Mouse (Mus musculus) midbrain, embryonic 13.5 days (tissue): ENCODE results near the gene Cntnap3. TPM values are rescaled to one million over a fixed set of nuclear protein-coding genes. Genes with fewer than 3 reads are reported as not detected.
A peak's percentile ranks its signal among the peaks of the same experiment; 100 is the strongest.
"Not testable (repeated sequence)": the region's sequence is repeated elsewhere in the genome, so short reads cannot be mapped to it uniquely, and the experiment has no call there.

Experiments
- ATAC-seq: fragments of 200-750 bp; cut with Nextera tagmentation; 2 replicates; pipeline ENCODE4 v1.8.0; 2017; ENCODE audit warnings: mild to moderate bottlenecking, moderate TSS enrichment, moderate library complexity
- H3K27ac ChIP-seq: fragments of 300-500 bp; sonication (generic); 2 replicates; pipeline ENCODE4 v1.5.1; 2015; ENCODE audit warnings: inconsistent platforms, mild to moderate bottlenecking, moderate library complexity
- H3K27me3 ChIP-seq: fragments of 300-500 bp; sonication (generic); 2 replicates; pipeline ENCODE4 v1.6.1; 2015; ENCODE audit warnings: mild to moderate bottlenecking, inconsistent platforms
- H3K36me3 ChIP-seq: fragments of 300-500 bp; sonication (generic); 2 replicates; pipeline ENCODE4 v1.6.1; 2015; ENCODE audit warnings: mild to moderate bottlenecking, inconsistent platforms
- H3K4me1 ChIP-seq: fragments of 300-500 bp; sonication (generic); replicated peaks from 2 replicates; pipeline ENCODE4 v1.6.1; 2015; ENCODE audit warnings: inconsistent platforms
- H3K4me2 ChIP-seq: fragments of 300-500 bp; sonication (generic); replicated peaks from 2 replicates; pipeline ENCODE4 v1.6.1; 2015; ENCODE audit warnings: moderate library complexity, mild to moderate bottlenecking, inconsistent platforms
- H3K4me3 ChIP-seq: fragments of 300-500 bp; sonication (generic); replicated peaks from 2 replicates; pipeline ENCODE4 v1.5.1; 2015; ENCODE audit warnings: mild to moderate bottlenecking, inconsistent platforms
- H3K9ac ChIP-seq: fragments of 300-500 bp; sonication (generic); replicated peaks from 2 replicates; pipeline ENCODE4 v1.6.1; 2015; ENCODE audit warnings: mild to moderate bottlenecking, inconsistent platforms
- H3K9me3 ChIP-seq: fragments of 300-500 bp; sonication (generic); 2 replicates; pipeline ENCODE4 v1.6.1; 2016; ENCODE audit warnings: mild to moderate bottlenecking, inconsistent platforms
- WGBS: fragments of 180-500 bp; shearing (Covaris S2); methylation state at CpG from one replicate; pipeline ENCODE4 v1.1.7; 2015; 5-methylcytosine and 5-hydroxymethylcytosine counted together
- polyA plus RNA-seq: library from polyadenylated mRNA; unstranded; fragments of >200 nt; fragmentation: Nextera tagmentation; extraction: Ambion mirVana; gene quantifications from 2 replicates; pipeline ENCODE4 v1.2.1, GENCODE M21; 2015

The Cntnap3 gene
- 0.19 and 0.30 TPM in 2 replicates for polyA plus RNA-seq

DNA sequence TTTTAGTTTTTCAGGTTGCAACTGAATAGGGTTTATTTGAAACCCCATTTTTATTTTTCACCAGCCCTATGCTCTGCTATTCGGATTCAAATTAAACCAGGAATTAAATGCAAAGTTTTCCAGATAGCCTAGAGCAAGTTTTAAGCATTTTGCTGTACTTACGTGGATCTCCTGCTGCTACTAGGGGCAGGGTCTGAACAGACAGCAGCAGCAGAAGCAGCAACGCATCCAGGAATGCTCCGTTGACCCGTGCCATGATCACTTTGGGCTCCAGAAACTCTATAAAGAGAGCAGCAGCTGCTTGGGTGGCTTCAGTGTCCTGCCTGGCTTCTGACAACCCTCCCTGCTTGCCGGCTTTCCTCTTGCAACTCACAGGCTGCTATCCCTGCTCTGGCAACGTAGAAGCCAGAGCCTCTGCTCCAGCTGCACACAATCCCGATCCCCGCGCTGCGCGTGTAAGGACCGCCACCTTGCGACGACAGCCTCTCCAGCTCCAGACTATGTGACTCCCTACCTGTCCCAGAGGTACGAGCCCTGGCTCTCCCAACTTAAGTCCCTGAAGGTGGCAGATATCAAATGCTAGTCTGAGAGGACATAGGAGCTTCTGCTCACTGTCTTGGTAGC is at the start of gene Cntnap3:
TSS of gene Cntnap3 (minus strand) at position 371 of the 624 bp plus-strand sequence.
- H3K9me3 ChIP-seq: no peaks in the 10 kb centered on the region
- H3K4me1 ChIP-seq: no peaks in the 10 kb centered on the region; the same call in 1 of the 2 replicates
- peaks cover 6% of the 10 kb centered on the region; the same call in 1 of the 2 replicates for H3K27me3 ChIP-seq
- H3K36me3 ChIP-seq: no peaks in the 10 kb centered on the region
- H3K4me3 ChIP-seq: peak within 1 kb of the TSS; percentile 27
- H3K4me2 ChIP-seq: peak within 1 kb of the TSS; percentile 51
- ATAC-seq: peak; percentile 91
- no peak within 1 kb of the TSS for H3K27ac ChIP-seq
- WGBS: 6% methylated on average over 16 of the region's 16 CpGs
- H3K9ac ChIP-seq: peak within 1 kb of the TSS; percentile 48; the same call in 1 of the 2 replicates

DNA sequence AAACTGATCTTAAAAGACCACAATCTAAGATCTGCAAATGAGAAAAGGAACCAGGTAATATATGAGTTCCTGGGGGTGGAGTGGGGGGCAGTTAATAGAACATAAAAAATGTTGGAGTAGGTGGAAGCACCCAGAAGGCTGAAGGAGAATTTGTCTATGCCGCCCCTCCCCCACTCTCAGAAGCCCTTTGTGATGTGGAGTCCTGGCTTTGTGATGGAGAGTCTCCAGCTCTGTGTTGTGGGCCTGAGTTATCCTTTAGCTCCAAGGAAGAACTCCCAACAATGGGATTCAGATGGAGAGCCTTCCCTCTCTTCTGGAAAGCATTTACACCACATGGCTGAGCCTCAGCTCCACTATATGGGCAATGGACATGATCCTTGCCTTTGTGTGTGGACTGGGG is 13.4 kb upstream of the Cntnap3 start, which contains the start of gene Spata31:
TSS of gene Spata31 (plus strand) at position 216 of the 400 bp plus-strand sequence.
- Histone ChIP-seq H3K4me2 (no peak within 1 kb of the TSS), H3K4me1 (no peaks in the 10 kb centered on the region), H3K27me3 (no peaks in the 10 kb centered on the region), H3K36me3 (no peaks in the 10 kb centered on the region), H3K9me3 (no peaks in the 10 kb centered on the region), H3K9ac (no peak within 1 kb of the TSS), H3K27ac (no peak within 1 kb of the TSS), H3K4me3 (no peak within 1 kb of the TSS)
- ATAC-seq: no peak
- 79% methylated on average over 1 of the region's 1 CpGs for WGBS

DNA sequence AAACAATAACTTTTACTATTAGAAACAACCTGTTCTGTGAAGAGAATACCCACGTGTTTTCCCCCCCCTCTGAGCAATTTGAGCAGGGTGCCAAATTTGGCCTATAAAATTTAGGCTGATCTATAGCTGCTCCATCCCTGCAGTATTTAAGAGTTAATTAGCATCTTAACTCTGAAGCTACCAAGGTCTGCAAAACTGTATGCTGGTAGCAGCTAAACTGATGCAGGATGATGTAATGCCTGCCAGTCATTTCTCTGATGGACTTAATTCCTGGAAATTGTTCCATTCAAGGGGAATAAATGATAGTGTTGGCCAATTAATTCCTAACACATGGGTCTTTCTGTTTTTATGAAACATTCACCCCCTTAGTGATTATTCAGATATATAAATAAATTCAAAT is 623 bp downstream of the Cntnap3 start:
- H3K27me3 ChIP-seq: peaks cover under 1% of the 10 kb centered on the region; the same call in 1 of the 2 replicates
- no peaks in the 10 kb centered on the region; the same call in 1 of the 2 replicates for H3K4me1 ChIP-seq
- H3K36me3 ChIP-seq: no peaks in the 10 kb centered on the region
- no peak overlapping the region for H3K9ac ChIP-seq
- no peak overlapping the region for H3K27ac ChIP-seq
- ATAC-seq: no peak
- no peak overlapping the region for H3K4me3 ChIP-seq
- 39% methylated on average over 1 of the region's 1 CpGs for WGBS
- H3K4me2 ChIP-seq: no peak overlapping the region
- no peaks in the 10 kb centered on the region for H3K9me3 ChIP-seq

DNA sequence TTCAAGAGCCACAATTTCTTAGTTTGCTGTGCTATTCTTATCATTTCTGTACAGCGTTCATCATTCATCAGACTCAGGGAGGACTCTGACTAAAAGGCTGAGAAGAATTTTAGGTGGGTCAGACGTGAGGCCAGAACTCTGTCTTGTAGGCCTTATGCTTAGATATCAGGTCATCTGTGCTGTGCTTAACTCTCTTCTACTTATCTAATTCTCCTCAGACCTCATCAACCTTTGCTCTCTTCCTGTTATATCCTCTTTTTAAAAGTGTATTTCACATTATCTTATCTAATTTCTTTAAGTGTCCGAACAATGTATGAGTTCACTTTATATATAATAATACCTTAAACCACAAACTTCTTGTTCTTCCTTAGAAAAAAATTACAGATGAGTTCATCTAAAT is 38.4 kb downstream of the Cntnap3 start:
- ATAC-seq: no peak
- no peaks in the 10 kb centered on the region for H3K36me3 ChIP-seq
- H3K9ac ChIP-seq: no peak overlapping the region

DNA sequence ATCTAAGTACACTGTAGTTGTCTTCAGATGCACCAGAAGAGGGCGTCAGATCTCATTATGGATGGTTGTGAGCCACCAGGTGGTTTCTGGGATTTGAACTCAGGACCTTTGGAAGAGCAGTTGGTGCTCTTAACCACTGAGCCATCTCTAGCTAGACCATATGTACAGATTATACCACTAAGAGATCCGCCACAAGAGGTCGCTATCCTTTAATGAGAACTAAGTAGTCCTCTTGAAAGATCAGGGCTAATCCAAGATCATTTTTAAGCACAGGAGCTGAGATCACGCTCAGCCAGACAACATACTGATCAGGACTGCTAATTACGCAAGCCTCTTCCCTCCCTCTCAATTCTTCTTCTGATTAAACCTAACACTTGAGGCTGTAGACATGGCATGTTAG is 78.9 kb downstream of the Cntnap3 start:
- H3K4me2 ChIP-seq, H3K36me3 ChIP-seq, H3K9ac ChIP-seq, H3K9me3 ChIP-seq, H3K4me3 ChIP-seq, ATAC-seq, H3K27ac ChIP-seq, H3K4me1 ChIP-seq, H3K27me3 ChIP-seq: not testable (repeated sequence)
- WGBS: 53% methylated on average over 5 of the region's 5 CpGs

More for the DNA sequence above, 38.4 kb downstream of the Cntnap3 start:
- Histone ChIP-seq H3K4me3 (no peak overlapping the region), H3K27me3 (no peaks in the 10 kb centered on the region), H3K9me3 (no peaks in the 10 kb centered on the region), H3K27ac (no peak overlapping the region), H3K4me1 (no peaks in the 10 kb centered on the region), H3K4me2 (no peak overlapping the region)
- 92% methylated on average over 3 of the region's 3 CpGs for WGBS

DNA sequence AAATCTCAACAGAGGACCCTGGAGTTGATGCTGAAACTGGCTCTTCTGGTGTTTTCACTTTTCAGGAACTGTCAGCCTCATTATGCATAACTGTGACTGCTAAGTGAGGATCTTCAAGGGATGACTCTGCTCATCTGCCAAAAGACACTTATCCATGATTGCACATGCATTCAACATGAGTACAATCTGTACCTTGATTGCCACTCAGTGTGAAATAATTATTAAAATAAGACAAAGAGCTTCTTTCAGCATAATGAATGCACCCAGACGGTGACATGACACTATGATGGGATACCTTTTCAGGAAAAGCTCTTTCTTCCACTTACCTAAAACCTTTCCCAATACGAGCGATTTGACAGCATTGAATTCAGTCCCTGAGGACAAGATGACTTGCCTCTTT is 158.4 kb downstream of the Cntnap3 start:
- WGBS: 81% methylated on average over 3 of the region's 3 CpGs
- Histone ChIP-seq H3K9ac (no peak overlapping the region), H3K27ac (no peak overlapping the region), H3K4me1 (no peaks in the 10 kb centered on the region), H3K4me2 (no peak overlapping the region), H3K9me3 (no peaks in the 10 kb centered on the region), H3K27me3 (no peaks in the 10 kb centered on the region), H3K4me3 (no peak overlapping the region), H3K36me3 (no peaks in the 10 kb centered on the region)
- no peak for ATAC-seq

DNA sequence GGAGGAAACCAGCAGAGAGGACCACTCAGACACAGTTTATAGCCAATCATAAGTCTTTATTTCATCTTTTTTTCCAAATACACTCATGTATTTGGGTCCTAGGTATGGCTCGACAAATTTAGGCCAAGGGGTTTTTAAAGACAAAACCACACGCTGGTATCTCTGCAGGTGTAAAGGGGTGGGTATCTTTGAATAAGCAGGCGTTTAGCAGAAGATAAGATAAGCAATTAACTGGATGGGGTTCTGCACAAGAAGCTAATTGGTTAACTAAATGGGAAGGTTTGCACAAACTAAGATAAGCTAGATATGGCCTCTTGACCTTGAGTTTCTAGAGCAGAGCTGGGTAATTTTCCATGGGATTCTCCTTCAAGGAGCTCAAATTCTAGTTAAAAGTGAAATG is 171.5 kb downstream of the Cntnap3 start:
- H3K9me3 ChIP-seq: no peaks in the 10 kb centered on the region
- no peak overlapping the region for H3K4me3 ChIP-seq
- no peaks in the 10 kb centered on the region for H3K36me3 ChIP-seq
- no peak for ATAC-seq
- no peaks in the 10 kb centered on the region for H3K27me3 ChIP-seq
- H3K27ac ChIP-seq: no peak overlapping the region
- WGBS: 88% methylated on average over 3 of the region's 3 CpGs
- H3K4me1 ChIP-seq: no peaks in the 10 kb centered on the region
- H3K9ac ChIP-seq: no peak overlapping the region
- no peak overlapping the region for H3K4me2 ChIP-seq

DNA sequence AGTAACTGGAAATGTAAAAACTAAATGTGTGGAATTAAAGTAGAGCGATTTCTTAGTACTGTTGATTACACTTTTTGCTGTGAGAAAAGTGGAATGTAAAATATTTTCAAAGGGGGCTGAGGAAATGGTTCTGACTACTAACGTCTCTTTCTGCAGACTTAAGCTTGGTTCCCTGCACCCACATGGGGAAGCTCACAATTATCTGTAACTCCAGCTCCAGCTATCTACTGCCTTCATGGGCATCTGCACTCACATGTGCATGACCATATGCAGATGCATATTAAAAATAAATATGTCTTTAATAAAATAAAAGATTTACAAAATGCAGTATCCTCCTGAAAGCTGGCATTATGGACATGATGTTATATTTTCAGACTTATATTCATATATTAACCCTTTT is 187.0 kb downstream of the Cntnap3 start:
- no peak overlapping the region for H3K9ac ChIP-seq
- no peaks in the 10 kb centered on the region for H3K27me3 ChIP-seq
- no peak for ATAC-seq
- H3K9me3 ChIP-seq: no peaks in the 10 kb centered on the region
- no peaks in the 10 kb centered on the region for H3K36me3 ChIP-seq
- no peak overlapping the region for H3K4me3 ChIP-seq
- 85% methylated on average over 2 of the region's 2 CpGs for WGBS
- H3K4me2 ChIP-seq: no peak overlapping the region
- no peaks in the 10 kb centered on the region for H3K4me1 ChIP-seq
- H3K27ac ChIP-seq: no peak overlapping the region

DNA sequence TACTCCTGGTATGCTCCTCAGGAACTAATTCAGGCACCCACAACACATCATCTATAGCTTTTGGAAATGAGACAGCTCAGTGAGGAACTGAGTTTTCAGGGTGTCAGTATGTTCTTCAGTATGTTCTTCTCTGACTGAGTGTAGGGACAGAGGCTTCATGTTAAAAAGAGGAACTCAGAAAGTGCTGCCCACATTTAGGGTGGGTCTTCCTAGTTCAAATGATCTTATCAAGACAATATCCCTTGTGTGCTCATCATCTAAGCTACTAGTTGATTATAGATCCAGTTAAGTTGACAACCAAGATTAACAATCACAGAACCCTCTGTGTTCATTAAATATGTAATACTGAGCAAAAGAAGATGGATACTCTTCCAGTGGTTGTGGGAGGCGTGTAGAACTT is 211.3 kb downstream of the Cntnap3 start:
- H3K9ac ChIP-seq: no peak overlapping the region
- no peaks in the 10 kb centered on the region for H3K9me3 ChIP-seq
- no peaks in the 10 kb centered on the region for H3K27me3 ChIP-seq
- H3K4me1 ChIP-seq: no peaks in the 10 kb centered on the region
- H3K4me3 ChIP-seq: no peak overlapping the region
- no peak overlapping the region for H3K4me2 ChIP-seq
- H3K36me3 ChIP-seq: no peaks in the 10 kb centered on the region
- no peak for ATAC-seq
- WGBS: 69% methylated on average over 1 of the region's 1 CpGs
- H3K27ac ChIP-seq: no peak overlapping the region

Other genes starting within 250 kb of the Cntnap3 start
- gene Spata31, start 13.5 kb upstream of the Cntnap3 start, polyA plus RNA-seq: not detected in 2 replicates
- gene Spata31d1c, start 129.1 kb upstream of the Cntnap3 start, polyA plus RNA-seq: not detected in 2 replicates
- gene Prss47, start 148.8 kb upstream of the Cntnap3 start, polyA plus RNA-seq: not detected in 2 replicates
- 27.4 and 31.3 TPM in 2 replicates for gene Mfsd14b, start 209.0 kb upstream of the Cntnap3 start, polyA plus RNA-seq
- not detected in 2 replicates for gene Olfr465-ps1, start 234.1 kb upstream of the Cntnap3 start, polyA plus RNA-seq
- gene Olfr466, start 246.3 kb upstream of the Cntnap3 start, polyA plus RNA-seq: not detected in 2 replicates